Mouse (Mus musculus): ENCODE measurements around the gene Nrp1.

DNA sequence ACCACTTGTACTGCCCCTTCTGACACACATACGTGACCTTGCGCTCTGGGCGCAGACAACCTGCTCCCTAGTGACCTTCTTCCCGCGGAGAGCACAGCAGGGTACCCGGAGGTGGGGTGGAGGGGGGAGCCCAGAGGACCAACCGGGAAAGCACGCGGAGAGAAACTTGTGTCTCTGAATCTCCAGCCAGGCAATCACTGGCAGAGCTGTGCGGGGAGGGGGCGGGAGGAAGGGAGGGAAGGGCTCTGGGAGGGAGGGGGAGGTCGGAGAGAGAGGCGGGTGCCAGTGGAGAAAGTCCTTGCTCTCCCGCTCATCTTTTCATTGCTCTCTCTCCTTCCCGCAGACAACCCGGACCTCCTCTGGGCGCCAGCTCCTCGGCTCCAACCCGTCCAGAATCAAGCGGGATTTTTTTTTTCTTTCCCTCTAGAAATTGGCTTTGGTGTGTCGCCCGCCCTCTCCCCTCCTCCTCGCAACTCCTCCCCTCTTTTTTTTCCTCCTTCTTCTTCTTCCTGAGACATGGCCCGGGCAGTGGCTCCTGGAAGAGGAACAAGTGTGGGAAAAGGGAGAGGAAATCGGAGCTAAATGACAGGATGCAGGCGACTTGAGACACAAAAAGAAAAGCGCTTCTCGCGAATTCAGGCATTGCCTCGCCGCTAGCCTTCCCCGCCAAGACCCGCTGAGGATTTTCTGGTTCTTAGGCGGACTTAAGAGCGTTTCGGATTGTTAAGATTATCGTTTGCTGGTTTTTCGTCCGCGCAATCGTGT, 534 bp downstream of the Nrp1 start:
- TF ChIP-seq EP300 (IDR thresholded peaks at IDR 0.05) (0 out of 2 replicates have a peak, but pooled peaks have one; percentile 23), CTCF (IDR thresholded peaks at IDR 0.05) (no peak)
